Mouse (Mus musculus): ENCODE data around the gene Sort1.
A peak's percentile ranks its signal among the peaks of the same experiment; 100 is the strongest.

Gene Sort1

DNA sequence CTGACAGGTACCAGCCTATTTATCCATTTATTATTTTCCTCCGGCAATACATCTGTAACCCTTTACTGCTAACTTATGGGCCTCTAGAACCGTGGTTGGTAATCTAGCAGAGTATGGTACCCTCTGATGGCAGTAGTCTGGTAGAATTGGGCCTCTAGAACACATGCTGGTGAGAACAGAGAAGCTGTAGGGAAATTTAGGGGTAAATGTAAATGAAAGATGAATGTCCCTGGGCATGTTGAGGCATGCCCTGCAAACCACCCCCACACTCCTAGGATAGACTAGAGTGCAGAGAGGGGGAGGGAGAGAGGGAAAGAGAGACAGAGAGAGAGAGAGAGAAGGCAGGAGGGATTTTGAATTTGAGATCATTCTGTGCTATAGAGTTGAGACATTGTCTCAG is 100.5 kb downstream of the Sort1 start:
- DNase-seq = no peak

DNA sequence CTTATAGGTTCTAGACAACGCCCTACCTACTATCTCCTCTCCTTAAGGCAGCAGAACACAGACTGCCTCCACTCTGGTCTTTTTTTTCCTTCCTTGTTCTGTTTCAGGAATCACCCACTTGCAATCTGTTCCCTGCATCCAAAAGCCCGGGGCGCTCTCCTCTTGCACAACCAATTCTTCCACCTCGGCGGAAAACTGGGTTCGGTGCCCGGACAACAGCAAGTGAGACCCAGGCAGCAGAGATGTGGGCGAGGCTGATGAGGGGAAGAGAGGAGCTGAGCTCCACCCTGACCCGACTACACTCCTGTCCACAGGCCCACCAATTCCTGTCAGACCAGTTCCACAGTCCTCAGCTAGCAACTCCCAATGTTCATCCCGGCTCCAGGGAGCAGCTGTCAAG is 102.3 kb downstream of the Sort1 start:
- DNase-seq = no peak

DNA sequence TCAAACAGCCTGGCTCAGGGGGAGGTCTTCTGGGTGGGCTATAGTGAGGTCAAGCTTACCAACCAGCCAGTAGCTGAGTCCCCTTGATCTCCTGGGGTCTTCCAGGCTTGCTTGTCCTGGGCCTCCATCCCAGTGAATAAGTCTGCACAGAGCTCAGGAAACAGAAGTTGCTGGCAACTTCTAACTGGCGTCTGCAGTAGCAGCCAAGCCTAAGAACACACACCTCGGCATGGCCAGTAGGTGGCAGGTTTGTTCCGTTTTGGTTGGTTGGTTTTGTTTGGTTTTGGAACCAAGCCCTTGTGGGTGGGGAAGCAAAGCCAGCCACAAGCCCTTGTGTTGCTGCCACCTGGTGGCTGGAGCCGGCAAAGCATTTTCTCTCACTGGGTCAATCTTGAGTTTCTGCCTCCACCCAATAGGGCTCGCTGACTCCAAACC is 105.2 kb downstream of the Sort1 start:
- DNase-seq = peak; percentile 95 to 98

DNA sequence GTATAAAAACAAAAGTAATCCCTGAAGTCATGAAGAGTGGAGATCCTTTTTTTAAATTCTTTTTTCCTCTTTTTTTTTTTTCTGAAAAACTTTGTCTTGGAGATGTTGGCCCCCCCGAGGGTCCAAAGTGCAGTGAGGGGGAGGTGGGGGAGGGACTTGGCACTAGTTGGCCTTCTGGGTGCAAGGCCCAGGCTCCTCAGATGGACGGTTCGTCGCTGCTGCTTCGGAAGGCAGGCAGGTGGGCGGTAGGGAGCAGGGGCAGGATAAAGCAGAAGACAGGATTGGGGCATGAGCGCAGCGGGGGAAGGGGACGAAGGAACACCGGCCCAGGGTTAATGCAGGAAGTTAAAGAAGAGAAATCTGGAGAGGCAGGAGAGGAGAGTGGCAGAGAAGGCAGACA is 108.4 kb downstream of the Sort1 start:
- DNase-seq = peak; percentile 79 to 89

DNA sequence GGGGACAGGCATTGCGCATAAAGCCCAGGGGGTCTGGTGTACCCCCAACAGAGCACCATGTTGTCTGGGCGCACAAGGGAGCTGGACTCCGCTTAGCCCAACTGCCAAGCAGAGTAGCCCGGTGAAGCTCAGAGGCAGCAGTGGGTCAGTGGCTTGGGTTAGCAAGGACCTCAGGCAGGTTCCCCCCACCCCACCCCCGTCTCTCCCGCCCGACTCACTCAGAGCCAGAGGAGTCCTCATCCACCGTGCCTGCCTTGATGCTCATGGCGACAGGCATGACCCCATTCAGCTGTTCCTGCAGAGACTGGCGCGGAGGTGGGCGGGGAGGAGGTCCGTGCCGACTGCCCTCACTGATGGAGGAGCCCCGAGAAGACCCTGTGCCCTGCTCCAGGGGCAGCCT is 108.9 kb downstream of the Sort1 start:
- DNase-seq = no peak

DNA sequence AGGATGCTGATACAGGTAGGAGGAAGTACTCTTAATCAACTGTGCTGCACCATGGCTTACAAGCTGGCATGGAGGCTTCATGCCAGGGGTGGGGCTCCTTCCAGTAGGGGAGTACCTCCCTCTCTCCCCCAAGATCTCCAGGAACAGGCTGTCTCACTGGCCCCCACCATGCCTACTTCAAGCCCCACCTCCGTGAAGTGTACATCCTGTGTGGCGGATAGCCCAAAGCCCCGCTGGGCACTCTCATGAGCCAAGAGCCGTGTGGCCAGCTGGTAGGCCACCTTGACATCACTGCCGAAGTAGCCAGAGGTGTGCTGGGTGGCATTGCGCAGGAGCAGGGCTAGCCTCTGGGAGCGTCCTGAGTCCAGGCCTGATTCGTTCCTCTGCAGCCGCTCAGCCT is 114.4 kb downstream of the Sort1 start:
- no peak for DNase-seq

DNA sequence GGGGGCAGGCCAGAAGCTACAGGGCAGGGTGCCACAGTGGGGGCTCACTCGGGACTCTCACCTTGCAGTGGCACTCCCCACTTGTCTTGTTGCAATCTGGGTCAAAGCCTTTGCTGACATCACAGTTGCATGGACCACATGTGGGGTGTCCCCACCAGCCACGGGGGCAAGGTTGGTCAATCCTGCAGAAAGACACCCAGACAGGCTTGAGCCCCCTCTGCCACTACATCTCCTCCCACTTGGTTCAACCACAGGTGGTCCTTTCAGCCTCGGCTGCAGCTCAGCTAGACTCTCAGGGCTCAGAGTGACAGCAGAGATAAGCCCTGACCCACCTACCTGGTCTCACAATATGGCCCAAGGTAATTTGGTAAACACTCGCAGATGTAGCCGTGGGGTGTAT is 116.6 kb downstream of the Sort1 start:
- DNase-seq = no peak

DNA sequence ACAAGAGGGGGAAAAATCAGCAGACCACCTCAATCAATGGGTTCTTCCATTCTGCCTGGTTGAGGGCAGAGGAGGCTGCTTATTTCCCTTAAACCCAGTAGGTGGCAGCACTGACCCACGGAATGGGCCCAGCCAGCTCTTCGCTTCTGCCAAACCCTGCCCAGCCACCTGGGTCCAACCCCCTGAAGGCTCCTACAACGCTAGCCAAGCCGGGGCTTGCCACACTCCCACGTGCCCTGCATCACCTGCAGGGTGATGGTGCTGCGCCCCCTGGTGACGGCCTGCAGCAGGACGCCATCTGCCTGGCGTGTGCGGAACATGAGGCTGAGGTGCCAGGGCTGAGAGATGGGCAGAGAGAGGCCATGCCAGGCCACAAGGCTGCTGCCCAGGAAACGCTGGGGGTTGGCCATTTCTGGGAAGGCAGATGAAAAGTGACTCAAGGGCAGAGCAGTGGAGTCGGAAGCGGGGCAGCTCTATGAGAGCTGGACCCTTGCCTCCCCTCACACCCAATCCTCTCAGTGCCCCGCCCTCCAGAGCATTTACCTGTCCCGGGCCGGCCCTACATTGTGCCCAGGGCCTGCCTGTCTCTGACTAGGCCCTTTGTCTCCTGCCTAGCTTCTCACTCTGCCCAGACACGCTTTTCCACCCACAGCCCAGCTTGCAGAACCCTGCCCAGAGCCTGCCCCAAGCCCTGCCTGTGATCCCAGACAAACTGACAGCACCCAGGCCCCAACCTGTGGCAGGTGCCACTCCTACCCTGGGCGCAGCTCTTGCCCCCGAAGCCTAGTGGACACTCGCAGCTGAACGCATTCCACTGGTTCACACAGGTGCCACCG is 118.0 kb downstream of the Sort1 start:
- peak; percentile 95 to 96 for DNase-seq

DNA sequence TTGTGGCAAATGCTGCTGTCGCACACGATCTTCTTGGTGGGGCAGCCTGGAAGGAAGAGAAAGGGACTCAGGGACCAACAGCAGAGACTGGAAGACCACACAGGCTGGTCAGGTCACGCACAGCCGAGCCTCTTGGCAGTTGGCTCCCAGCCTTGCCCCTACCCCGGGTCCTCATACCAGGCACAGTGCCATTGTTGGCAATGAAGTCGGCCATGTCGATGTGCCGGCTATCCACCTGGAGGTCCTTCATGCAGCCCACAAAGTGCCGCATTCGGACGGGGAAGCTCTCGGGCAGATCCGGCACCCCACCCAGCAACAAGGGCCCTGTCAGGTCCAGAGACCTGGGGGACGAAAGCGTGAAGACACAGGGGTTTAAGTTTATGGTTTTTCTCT is 118.6 kb downstream of the Sort1 start:
- no peak for DNase-seq

DNA sequence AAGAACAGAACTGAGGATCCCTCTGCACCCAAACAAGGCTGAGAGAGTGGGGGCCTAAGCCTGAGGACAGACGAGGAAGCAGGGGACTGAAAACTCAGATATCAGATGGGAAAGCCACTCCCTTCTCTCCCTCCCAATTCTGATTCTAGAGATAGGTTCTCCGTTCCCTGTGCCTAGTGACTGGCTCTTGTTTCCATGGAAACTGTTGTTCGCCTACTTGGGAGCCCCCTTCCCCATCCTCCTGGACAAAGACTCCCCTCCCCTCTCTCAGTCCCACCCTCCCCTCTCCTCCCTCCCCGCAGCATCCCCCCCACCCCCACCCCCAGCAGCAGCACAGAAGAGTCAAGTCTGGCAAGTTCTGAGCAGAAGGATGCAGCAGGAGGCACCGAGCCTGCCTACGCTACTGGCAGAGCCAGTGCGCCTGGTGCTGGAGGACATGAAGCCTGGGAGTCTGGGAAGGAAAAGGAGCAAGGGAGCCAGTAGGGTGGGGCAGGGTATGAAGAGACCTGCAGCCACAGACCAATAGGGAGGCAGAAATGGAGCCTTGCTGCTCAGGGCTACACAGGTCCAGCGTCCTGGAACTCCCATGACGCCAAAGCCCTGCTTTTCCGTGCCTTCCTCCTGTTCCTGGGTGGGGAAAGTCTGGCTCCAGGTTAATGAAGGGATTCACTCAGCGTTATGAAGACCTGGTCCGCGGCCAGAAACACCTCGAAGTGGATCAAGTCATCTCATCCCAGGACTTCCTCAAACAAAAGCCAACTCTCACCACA is 121.8 kb downstream of the Sort1 start:
- no peak for DNase-seq

DNA sequence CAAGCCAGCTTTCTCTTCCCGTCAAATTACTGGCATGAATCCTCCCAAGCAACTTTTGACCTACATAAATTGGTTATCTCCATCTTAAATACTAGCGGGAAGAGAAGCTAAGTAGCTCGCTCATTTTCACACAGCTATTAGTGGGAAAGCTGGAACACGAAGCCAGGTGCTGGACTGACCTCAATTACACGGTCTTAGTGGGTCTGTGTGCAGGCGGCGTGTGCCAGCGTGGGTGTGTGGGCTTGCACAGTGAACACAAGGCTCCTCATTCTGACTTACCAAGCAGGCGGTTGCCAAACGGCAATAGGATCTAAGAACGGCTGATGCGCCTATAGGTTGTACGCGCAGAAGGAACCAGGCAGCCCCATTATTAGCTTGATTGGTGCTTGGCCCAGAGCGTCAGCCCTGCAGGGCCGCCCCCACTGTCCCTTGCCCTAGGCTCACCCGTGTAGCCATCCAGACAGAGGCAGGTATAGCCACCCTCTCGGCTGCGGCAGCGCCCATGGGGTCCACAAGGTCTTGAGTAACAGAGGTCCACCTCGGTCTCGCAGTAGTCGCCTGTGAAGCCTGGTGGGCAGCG is 122.5 kb downstream of the Sort1 start:
- no peak for DNase-seq

DNA sequence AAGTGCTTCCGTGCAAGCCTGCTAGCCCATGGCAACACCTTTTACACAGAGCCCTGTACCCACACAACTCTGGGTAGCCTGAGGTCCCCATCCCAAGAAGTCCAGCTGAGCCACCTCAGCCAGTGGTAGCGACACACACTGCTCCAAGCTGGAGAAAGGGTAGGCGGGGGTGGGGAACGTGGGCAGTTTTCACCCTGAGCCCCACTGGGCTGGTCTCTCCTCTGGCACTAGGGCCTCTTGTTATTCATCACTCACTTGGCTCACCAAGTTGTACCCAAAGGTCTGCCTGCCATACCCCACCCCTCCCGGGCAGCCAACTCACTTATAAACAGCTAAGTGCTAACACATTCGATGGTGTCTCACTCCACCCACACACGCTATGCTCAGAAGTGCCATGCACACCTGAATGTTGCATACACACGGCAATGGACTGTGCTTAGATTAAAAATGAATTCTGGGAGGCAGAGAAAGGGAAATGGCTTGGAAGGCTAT is 124.7 kb downstream of the Sort1 start:
- no peak for DNase-seq

DNA sequence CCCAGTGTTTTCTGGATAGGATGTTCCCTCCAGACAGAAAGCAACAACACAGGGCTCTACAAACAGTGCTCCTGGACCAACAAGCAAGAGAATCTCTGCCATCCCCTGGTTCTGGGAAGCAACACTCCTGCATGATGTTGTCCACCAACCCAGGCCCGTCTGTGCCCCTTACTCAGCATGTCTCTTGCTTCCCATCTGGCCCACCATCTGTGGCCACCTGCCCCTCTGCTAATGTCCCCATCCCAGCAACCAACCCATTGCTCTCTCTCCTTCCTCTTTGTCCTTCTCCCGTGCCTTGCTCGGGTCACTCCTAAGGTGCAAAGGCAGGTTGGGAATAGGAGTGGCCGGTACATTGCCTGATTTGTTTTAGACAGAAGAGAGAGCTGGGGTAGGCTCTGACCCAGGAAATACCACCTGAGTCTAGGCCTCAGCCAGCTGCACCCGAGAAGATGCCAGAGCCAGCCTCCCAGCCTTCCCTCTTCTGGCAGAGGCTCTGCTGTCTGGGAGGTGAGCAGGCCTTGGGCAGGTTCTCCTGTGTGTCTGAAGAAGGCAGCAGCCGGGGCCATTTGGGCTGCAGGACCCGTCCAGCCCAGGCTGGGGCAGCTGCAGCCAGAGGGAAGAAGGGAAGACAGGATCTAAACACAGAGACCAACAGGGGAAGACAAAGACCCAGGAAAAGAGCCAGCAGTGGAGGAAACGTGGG is 125.9 kb downstream of the Sort1 start:
- DNase-seq = peak in 1 of 2 experiments; percentile 51

DNA sequence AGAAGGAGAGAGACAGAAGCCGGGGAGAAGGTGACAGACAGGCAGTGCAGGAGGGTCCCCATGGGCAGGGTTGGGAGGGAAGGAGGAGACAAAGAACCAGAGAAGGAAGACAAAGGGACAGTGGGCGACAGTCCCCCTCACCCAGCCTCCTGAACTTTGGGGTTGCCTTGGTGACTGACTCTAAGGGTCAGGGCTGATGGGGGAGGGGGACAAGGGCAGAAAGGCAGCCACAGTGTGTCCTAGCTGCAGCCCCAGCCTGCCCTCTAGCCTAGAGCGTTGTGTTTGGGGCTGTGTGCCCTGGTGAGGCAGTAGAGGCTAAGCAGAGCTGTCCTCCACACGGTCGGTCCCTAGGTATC is 126.5 kb downstream of the Sort1 start:
- no peak for DNase-seq
